Mouse (Mus musculus): Measurements from ENCODE around the gene Zfp715.
"Not testable (repeated sequence)": the region's sequence is repeated elsewhere in the genome, so short reads cannot be mapped to it uniquely, and the experiment has no call there.

Gene Zfp715

DNA sequence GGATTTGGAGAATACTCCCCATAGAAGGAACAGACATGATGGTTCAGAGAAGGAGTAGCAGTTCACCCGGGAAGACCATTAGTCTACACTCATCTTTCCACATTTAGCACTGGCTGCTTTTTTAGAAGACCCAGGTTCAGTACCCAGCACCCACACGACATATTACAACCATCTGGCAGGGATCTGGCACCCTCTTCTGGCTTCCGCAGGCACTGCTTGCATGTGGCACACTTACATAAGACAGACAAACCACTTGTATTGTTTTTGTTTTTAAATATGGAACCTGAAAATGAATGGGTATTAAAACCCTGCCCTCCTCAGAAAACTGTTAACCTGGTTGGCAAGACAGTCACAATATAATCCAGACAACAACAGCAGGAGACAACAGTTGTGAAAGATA is 21.6 kb downstream of the Zfp715 start:
- DNase-seq (ENCODE audit: low read depth, low spot score) = no peak

GRCm38 (mm10) chr7:43282859-43283595 is 30.1 kb downstream of the Zfp715 start:
- DNase-seq (ENCODE audit: low read depth, low spot score) = peak; percentile 47

DNA sequence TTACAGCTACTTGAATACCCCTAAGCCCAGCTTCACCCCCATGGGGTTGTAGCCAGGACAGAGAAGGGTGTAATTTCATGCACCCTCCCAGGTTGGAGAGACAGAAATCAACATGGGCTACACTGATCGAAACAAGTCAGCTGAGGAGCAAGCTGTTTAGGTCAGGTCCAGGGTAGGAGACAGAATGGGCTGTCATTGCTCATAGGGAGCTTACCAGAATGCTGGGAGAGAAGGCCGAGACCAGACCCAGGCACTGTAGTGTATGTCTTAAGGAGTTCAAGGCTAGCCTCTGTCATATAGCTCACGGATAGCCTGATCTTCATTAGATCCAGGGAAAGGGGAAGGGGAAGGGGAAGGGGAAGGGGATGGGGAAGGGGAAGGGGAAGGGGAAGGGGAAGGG is 30.6 kb downstream of the Zfp715 start:
- no peak for DNase-seq (ENCODE audit: low read depth, low spot score)

GRCm38 (mm10) chr7:43277401-43277800 is 35.7 kb downstream of the Zfp715 start:
- no peak for DNase-seq (ENCODE audit: low read depth, low spot score)

DNA sequence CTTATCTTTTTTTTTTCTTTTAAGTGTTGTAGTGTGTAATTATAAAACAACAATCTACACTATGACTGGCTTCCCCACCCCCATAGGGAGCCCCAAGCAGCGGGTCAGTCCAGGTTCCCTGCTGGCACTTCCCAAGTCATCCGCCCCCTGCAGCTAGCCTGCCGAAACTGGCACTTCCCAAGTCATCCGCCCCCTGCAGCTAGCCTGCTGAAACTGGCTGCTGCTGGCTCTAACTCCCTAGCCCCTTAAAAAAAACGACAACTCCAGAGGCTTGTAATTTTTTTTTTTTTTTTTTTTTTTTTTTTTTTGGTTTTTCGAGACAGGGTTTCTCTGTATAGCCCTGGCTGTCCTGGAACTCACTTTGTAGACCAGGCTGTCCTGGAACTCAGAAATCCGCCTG is 36.9 kb downstream of the Zfp715 start:
- DNase-seq (ENCODE audit: low read depth, low spot score) = not testable (repeated sequence)

DNA sequence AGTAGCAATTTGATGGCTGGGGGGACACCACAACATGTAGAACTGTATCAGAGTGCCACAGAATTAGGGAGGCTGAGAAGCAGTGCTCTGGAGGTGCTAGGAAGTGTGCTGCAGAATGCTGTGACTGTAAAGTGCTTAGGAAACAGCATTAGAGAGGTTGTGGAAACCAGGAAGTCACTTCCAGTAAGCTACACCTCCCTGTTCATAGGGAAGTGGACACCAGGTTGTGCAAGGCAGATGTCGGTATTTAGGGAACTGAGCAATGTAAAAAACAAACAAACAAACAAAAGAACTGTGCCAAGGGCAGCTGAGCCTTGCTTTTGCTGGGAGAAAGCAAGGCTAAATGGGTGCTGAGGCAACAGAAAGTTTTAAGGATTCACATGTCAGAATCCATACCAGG is 39.6 kb downstream of the Zfp715 start:
- DNase-seq (ENCODE audit: low read depth, low spot score) = no peak

- not testable (repeated sequence) for DNase-seq (ENCODE audit: low read depth, low spot score)
Measured at GRCm38 (mm10) chr7:43267359-43267758, 45.7 kb downstream of the Zfp715 start.

DNA sequence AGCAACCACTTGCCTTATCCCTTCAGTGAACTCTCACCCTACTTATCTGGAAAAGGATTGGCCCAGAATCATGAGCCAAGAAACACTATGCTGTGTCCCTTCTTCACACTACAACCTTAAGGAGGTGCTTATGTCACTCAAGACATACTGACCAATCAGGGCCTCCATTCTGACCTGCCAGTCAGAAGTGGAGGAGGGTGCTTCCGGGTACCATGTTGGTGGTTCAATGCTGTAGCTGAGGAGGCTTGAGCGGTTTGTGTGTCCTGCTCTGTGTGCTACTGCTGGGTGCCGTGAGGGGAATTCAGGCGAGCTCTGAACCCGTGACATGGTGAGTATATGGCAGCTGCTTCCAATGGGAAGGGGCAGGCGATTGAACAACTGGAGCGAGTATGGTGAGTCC is 59.6 kb downstream of the Zfp715 start:
- DNase-seq (ENCODE audit: low read depth, low spot score) = no peak

DNA sequence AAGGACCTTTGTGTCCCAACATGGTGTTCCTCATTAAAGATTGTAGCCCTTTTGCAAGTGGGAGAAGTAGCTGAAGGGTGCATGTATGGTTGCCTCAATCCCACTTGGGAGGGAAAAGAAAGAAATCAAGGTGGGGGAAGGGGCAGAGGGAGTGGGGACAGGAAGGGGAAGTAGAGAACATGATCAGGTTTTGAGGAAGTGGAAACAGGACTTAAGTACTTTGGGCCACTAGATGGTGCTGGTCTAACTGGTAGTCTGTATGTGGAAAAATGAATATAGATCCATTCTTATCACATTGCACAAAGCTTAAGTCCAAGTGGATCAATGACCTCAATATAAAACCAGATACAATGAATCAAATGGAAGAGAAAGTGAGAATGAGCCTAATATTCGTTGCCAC is 62.4 kb downstream of the Zfp715 start:
- DNase-seq (ENCODE audit: low read depth, low spot score) = not testable (repeated sequence)

All from embryo, embryonic 11.5 days (tissue).